Mouse (Mus musculus) heart, adult 2 months (tissue): ENCODE measurements around the gene Bcorl1. TPM values are rescaled to one million over a fixed set of nuclear protein-coding genes. Genes with fewer than 3 reads are reported as not detected.

Experiments
- DNase-seq, 2 experiments: peaks; one replicate each; pipeline ENCODE4 v3.0.0; 2021
- H3K27ac ChIP-seq: fragments of 200-600 bp; 2 replicates; pipeline ENCODE4 v1.8.1; 2022
- H3K27me3 ChIP-seq: fragments of 200-500 bp; 2 replicates; pipeline ENCODE4 v1.6.1; 2012; ENCODE audit warnings: mild to moderate bottlenecking, low read length, inconsistent platforms, mixed read lengths; ENCODE audit not compliant: control insufficient read depth, insufficient read depth
- H3K36me3 ChIP-seq: fragments of 200-500 bp; 2 replicates; pipeline ENCODE4 v1.6.1; 2012; ENCODE audit warnings: low read length, inconsistent platforms; ENCODE audit not compliant: control insufficient read depth, insufficient read depth
- H3K4me1 ChIP-seq: fragments of 200-500 bp; 2 replicates; pipeline ENCODE4 v1.6.1; 2011; ENCODE audit warnings: low read length; ENCODE audit not compliant: control insufficient read depth, insufficient read depth
- H3K4me3 ChIP-seq: fragments of 200-600 bp; 2 replicates; pipeline ENCODE4 v1.8.1; 2022
- H3K79me2 ChIP-seq: fragments of 200-500 bp; replicated peaks from 2 replicates; pipeline ENCODE4 v1.6.1; 2012; ENCODE audit warnings: mild to moderate bottlenecking, inconsistent platforms, low read length, moderate library complexity, mixed read lengths; ENCODE audit not compliant: control insufficient read depth, insufficient read depth
- H3K9ac ChIP-seq: fragments of 200-500 bp; 2 replicates; pipeline ENCODE4 v1.6.1; 2012; ENCODE audit warnings: low read depth, mild to moderate bottlenecking, control low read depth, inconsistent platforms, low read length, mixed read lengths
- CTCF ChIP-seq: fragments of 200-600 bp; IDR thresholded peaks from 2 replicates; pipeline ENCODE4 v1.8.1; 2022; ENCODE audit warnings: antibody characterized with exemption, mild to moderate bottlenecking, moderate library complexity
- EP300 ChIP-seq: fragments of 200-500 bp; IDR thresholded peaks from 2 replicates; pipeline ENCODE4 v1.6.1; 2011; ENCODE audit warnings: low read depth, low read length, control low read depth; ENCODE audit not compliant: insufficient read depth
- POLR2A ChIP-seq: fragments of 200-500 bp; IDR thresholded peaks from 2 replicates; pipeline ENCODE4 v1.6.1; 2011; ENCODE audit warnings: mild to moderate bottlenecking, low read depth, low read length, control low read depth; ENCODE audit not compliant: insufficient read depth
- WGBS: fragments of 180-500 bp; shearing (Covaris S2); methylation state at CpG from one replicate; pipeline ENCODE4 v1.1.7; 2018; 5-methylcytosine and 5-hydroxymethylcytosine counted together
- intact Hi-C: fragments of 180-260 bp; cut with DNase I; formaldehyde crosslinking; loops from one replicate; pipeline ENCODE4 v1.15.1; 2025
- polyA plus RNA-seq: library from polyadenylated mRNA; depleted of rRNA; stranded (reverse); fragments of >200 nt; gene quantifications from 2 replicates; pipeline ENCODE4 v1.2.3, GENCODE M21; 2012
- total RNA-seq, 2 experiments: library from RNA; stranded (reverse); gene quantifications; 2 replicates each; pipeline ENCODE4 v1.2.3; 2021

Bcorl1 gene
- total and polyA plus RNA-seq, 3 experiments: 2.3 to 6.0 (median 5.7) TPM

DNA sequence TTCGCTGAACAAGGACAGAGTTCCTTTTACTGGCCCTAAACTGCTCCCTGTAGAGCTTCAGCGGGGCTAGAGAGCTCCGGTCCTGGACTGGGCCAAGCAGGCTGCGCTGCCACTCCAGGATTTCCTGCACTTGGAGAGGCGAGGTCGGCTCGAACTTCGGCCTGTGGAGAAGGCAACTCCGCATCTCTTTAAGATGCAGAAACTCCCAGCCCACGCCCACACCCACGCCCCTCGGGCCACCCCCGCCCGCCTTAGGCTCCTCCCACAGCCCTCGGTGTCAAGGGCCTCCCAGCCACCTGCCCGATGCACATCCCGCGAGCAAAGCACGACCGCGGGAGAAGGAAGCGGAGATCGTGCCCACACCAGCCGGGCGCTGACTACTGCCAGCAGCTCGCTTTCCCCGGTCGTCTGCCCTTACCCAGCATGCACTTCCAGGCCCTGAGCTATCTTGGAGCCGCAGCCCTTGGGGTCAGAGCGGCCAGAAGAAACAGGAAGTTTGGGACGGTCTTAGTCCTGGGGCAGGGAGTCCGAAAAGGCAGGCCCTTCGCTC, 26.6 kb upstream of the Bcorl1 start:
- intact Hi-C loops: loop anchor here (2.0 kb wide), 3 partner anchors 24 to 68 kb away; no protein-coding TSS in a partner anchor
- Histone ChIP-seq H3K27me3 (no peaks in the 10 kb centered on the region), H3K27ac (peak overlapping the region; percentile 38), H3K4me1 (peaks cover 2% of the 10 kb centered on the region; the same call in 1 of the 2 replicates), H3K79me2 (no peaks in the 10 kb centered on the region), H3K36me3 (no peaks in the 10 kb centered on the region), H3K9ac (peak overlapping the region; percentile 82), H3K4me3 (peak overlapping the region; percentile 52)
- DNase-seq: peak; percentile 90
- 11% methylated on average over 33 of the region's 33 CpGs for WGBS
- TF ChIP-seq CTCF: no peak
- TF ChIP-seq POLR2A: peak; percentile 58; the same call in 1 of the 2 replicates

DNA sequence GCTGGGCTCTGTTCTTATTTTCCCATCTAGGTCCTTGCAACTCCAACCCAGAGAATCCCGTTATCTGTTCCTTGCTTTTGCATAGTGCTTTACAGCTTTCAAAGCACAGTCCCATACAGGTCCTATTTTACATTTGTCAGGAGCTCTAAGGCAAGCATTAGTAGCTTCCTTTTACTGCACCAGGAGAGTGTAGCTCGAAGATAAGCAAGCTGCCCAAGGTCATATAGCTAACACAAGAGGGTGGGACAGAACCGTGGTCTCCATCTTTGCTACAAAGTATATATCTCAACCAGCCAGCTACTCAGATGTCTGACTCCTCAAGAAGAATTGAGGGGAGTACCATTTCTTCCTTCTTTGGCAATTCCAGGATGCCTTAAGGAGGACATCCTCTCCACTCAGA, 23.7 kb upstream of the Bcorl1 start:
- no peaks in the 10 kb centered on the region for H3K27me3 ChIP-seq
- no peak for DNase-seq
- no peak overlapping the region for H3K27ac ChIP-seq
- intact Hi-C loops: no loop called here
- H3K4me3 ChIP-seq: no peak overlapping the region
- no peaks in the 10 kb centered on the region for H3K79me2 ChIP-seq
- no peak overlapping the region for H3K9ac ChIP-seq
- 66% methylated on average over 3 of the region's 3 CpGs for WGBS
- peaks cover 2% of the 10 kb centered on the region; the same call in 1 of the 2 replicates for H3K4me1 ChIP-seq
- TF ChIP-seq EP300 (no peak), CTCF (no peak), POLR2A (no peak)
- no peaks in the 10 kb centered on the region for H3K36me3 ChIP-seq

DNA sequence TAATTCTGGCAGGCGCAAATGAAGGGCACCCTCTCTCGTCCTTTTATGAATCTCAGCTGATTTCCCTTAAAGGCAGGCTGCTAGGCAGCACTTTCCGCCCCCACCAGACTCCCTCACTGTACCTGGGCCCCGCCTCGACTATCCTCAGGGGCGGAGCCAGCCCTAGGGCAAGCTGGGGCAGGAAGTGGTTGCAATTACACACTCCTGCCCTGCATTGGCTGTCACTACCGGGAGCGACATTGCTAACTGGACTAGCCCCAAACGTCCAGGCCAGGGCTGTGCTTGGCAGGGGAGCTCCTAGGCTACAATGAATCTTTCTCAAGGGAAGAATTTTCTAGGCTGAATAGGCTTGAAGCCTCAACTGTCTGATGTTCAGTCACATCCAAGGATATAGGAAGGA, 23.0 kb upstream of the Bcorl1 start:
- peaks cover 2% of the 10 kb centered on the region; the same call in 1 of the 2 replicates for H3K4me1 ChIP-seq
- intact Hi-C loops: no loop called here
- no peak overlapping the region for H3K27ac ChIP-seq
- H3K9ac ChIP-seq: no peak overlapping the region
- no peaks in the 10 kb centered on the region for H3K36me3 ChIP-seq
- H3K27me3 ChIP-seq: no peaks in the 10 kb centered on the region
- no peak overlapping the region for H3K4me3 ChIP-seq
- no peaks in the 10 kb centered on the region for H3K79me2 ChIP-seq
- DNase-seq: peak; percentile 19 to 39
- TF ChIP-seq CTCF (no peak), POLR2A (no peak), EP300 (no peak)
- WGBS: 33% methylated on average over 9 of the region's 9 CpGs

DNA sequence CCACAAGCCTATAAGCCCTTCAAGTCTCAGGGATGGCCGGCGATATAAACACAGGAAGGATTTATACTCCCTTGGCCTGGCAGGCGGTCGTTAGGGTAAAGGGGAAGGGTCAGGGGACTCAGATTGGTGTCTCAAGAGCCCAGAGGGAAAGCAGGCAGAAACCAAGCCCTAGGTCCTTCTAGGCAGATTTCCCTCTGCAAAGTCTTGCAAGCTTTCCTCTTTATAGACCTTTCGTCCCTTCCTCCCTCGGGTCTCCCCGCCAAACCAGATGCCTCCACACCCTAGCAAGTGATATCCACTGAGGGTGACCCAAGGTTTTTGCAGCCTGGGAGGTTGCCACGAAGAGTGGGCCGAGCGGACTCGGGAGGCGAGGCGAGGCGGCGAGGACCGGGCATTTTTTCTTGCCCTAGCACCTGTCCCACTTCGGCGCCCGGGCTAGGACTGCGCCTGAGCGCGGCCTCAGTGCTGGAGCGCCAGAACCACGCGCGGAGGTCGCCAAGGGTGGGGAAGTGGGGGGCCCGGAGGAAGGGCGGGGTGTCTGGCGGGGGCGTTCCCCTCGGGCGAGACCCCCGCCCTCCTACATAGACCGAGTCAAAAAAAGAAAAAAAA, 613 bp upstream of the Bcorl1 start:
- Histone ChIP-seq H3K27ac (peak overlapping the region; percentile 62), H3K27me3 (no peaks in the 10 kb centered on the region), H3K4me3 (peak overlapping the region; percentile 65), H3K79me2 (no peaks in the 10 kb centered on the region), H3K9ac (peak overlapping the region; percentile 89), H3K36me3 (no peaks in the 10 kb centered on the region), H3K4me1 (no peaks in the 10 kb centered on the region)
- intact Hi-C loops: loop anchor here (2.0 to 5.0 kb wide), 2 partner anchors 54 to 133 kb away; partner anchors contain the start of gene Zdhhc9
- WGBS: 11% methylated on average over 34 of the region's 35 CpGs
- DNase-seq: peak; percentile 11 to 43
- TF ChIP-seq CTCF (no peak), EP300 (no peak), POLR2A (no peak)

DNA sequence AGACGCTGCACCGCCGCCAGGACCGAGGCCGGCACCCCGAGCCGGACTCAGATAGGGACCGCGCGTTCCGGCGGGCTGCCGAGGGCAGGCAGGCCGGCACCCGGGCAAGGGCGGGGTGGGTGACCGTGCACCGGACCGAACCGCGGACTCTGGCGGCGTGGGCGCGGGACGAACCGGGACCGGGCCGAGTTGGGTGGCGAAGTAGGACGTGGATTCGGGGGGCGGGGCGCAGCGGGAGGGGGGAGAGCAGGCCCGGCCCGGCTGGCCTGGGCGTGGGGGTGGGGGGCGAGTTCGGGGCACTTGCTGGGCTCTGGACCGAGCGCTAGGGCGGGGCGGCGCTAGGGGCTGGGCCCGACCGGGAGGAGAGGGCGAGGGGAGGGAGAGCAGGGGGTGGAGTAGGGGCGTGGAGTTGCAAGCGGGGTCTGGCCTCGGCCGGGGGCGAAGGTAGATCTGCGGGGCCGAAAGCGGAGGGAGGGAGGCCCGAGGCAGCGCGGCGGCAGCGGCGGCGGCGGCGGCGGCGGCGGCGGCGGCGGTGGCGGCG, 533 bp downstream of the Bcorl1 start:
- TF ChIP-seq CTCF (no peak), EP300 (no peak), POLR2A (no peak)
- intact Hi-C loops: loop anchor here (2.0 to 5.0 kb wide), 2 partner anchors 55 to 134 kb away; partner anchors contain the start of gene Zdhhc9
- Histone ChIP-seq H3K4me3 (peak overlapping the region; percentile 65), H3K9ac (peak overlapping the region; percentile 89), H3K27me3 (no peaks in the 10 kb centered on the region), H3K79me2 (no peaks in the 10 kb centered on the region), H3K27ac (peak overlapping the region; percentile 62), H3K4me1 (peaks cover 2% of the 10 kb centered on the region; the same call in 1 of the 2 replicates), H3K36me3 (no peaks in the 10 kb centered on the region)
- DNase-seq: peak; percentile 73 to 76
- WGBS: 4% methylated on average over 22 of the region's 73 CpGs

DNA sequence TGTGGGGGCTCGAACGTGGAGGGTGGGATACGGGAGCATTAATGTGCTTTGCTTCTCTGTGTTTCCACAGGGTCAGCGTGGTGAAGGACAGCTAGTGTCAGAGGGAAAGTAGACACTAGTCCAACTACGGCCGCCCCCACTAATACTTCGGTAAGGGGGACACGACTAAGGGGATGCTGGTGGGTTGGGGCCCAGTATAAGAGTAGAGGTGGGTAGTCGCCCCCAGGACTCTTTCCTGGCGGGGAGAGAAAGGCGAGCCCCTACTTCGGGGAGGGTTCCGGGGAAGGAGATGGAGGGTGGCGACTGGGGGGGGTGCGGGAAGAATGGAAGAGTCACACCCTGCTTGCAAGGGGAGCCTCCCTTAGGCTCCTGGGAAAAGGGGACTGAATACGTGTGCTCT, 1.6 kb downstream of the Bcorl1 start:
- H3K36me3 ChIP-seq: no peaks in the 10 kb centered on the region
- no peak overlapping the region for H3K27ac ChIP-seq
- H3K4me1 ChIP-seq: peaks cover 2% of the 10 kb centered on the region; the same call in 1 of the 2 replicates
- TF ChIP-seq CTCF (no peak), POLR2A (no peak), EP300 (no peak)
- WGBS: 14% methylated on average over 16 of the region's 16 CpGs
- H3K4me3 ChIP-seq: peak overlapping the region; percentile 65
- H3K9ac ChIP-seq: 0 out of 2 replicates have a peak overlapping the region, but pooled peaks have one; percentile 14
- intact Hi-C loops: loop anchor here (5.0 kb wide), 1 partner anchor 135 kb away; the partner anchor contains the start of gene Zdhhc9
- DNase-seq: peak; percentile 10 to 33
- H3K79me2 ChIP-seq: no peaks in the 10 kb centered on the region
- H3K27me3 ChIP-seq: no peaks in the 10 kb centered on the region
